Mouse (Mus musculus): Measurements from ENCODE around the gene Olfr23. TPM values are rescaled to one million over a fixed set of nuclear protein-coding genes. Genes with fewer than 3 reads are reported as not detected.
"Not testable (repeated sequence)": the region's sequence is repeated elsewhere in the genome, so short reads cannot be mapped to it uniquely, and the experiment has no call there.

Gene Olfr23
- polyA plus RNA-seq (2015; fragmentation: Nextera tagmentation; extraction: Ambion mirVana): not detected in 2 replicates

GRCm38 (mm10) chr11:73936377-73936776 is at the start of gene Olfr23:
Gene Olfr23 (plus strand): TSS chr11:73936677.
- H3K4me2 ChIP-seq (ENCODE audit: low read depth, low read length): no peak within 1 kb of the TSS
- no peak within 1 kb of the TSS for H3K27ac ChIP-seq (ENCODE audit: low read length)
- ATAC-seq (ENCODE audit: insufficient read depth, low FRiP score): no peak
- H3K4me1 ChIP-seq (ENCODE audit: control insufficient read depth, insufficient read depth, low read length): no peaks in the 10 kb centered on the region
- no peaks in the 10 kb centered on the region for H3K9me3 ChIP-seq (replicated peaks; ENCODE audit: control insufficient read depth, low read length)
- no peak within 1 kb of the TSS for H3K9ac ChIP-seq (ENCODE audit: low read length)
- H3K27me3 ChIP-seq (ENCODE audit: control insufficient read depth, insufficient read depth, low read length): no peaks in the 10 kb centered on the region
- no peak within 1 kb of the TSS for H3K4me3 ChIP-seq (replicated peaks; ENCODE audit: low read length)
- no peaks in the 10 kb centered on the region for H3K36me3 ChIP-seq (ENCODE audit: control insufficient read depth, insufficient read depth, low read length)

- no peak for ATAC-seq (ENCODE audit: insufficient read depth, low FRiP score)
- no peaks in the 10 kb centered on the region for H3K27me3 ChIP-seq (ENCODE audit: control insufficient read depth, insufficient read depth, low read length)
- no peaks in the 10 kb centered on the region for H3K4me1 ChIP-seq (ENCODE audit: control insufficient read depth, insufficient read depth, low read length)
- no peak within 1 kb of the TSS for H3K27ac ChIP-seq (ENCODE audit: low read length)
- no peak within 1 kb of the TSS for H3K4me3 ChIP-seq (replicated peaks; ENCODE audit: low read length)
- 77% methylated on average over 1 of the region's 1 CpGs for WGBS
- no peak within 1 kb of the TSS for H3K4me2 ChIP-seq (ENCODE audit: low read depth, low read length)
- H3K36me3 ChIP-seq (ENCODE audit: control insufficient read depth, insufficient read depth, low read length): no peaks in the 10 kb centered on the region
- no peak within 1 kb of the TSS for H3K9ac ChIP-seq (ENCODE audit: low read length)
- H3K9me3 ChIP-seq (replicated peaks; ENCODE audit: control insufficient read depth, low read length): no peaks in the 10 kb centered on the region
Observed at GRCm38 (mm10) chr11:73890671-73891070, 45.8 kb upstream of the Olfr23 start, which contains the start of gene Olfr394. Gene Olfr394 (minus strand): TSS chr11:73890771.

GRCm38 (mm10) chr11:73909199-73909598 is 27.3 kb upstream of the Olfr23 start, which contains the start of gene Olfr395:
Gene Olfr395 (minus strand): TSS chr11:73909299.
- H3K4me3 ChIP-seq (replicated peaks; ENCODE audit: low read length); H3K36me3 ChIP-seq (ENCODE audit: control insufficient read depth, insufficient read depth, low read length); H3K4me1 ChIP-seq (ENCODE audit: control insufficient read depth, insufficient read depth, low read length); H3K27me3 ChIP-seq (ENCODE audit: control insufficient read depth, insufficient read depth, low read length); H3K9me3 ChIP-seq (replicated peaks; ENCODE audit: control insufficient read depth, low read length); H3K27ac ChIP-seq (ENCODE audit: low read length); ATAC-seq (ENCODE audit: insufficient read depth, low FRiP score); H3K4me2 ChIP-seq (ENCODE audit: low read depth, low read length); H3K9ac ChIP-seq (ENCODE audit: low read length): not testable (repeated sequence)
- 77% methylated on average over 4 of the region's 4 CpGs for WGBS

- Histone ChIP-seq H3K9me3 (replicated peaks; ENCODE audit: control insufficient read depth, low read length) (no peaks in the 10 kb centered on the region), H3K4me1 (ENCODE audit: control insufficient read depth, insufficient read depth, low read length) (no peaks in the 10 kb centered on the region), H3K9ac (ENCODE audit: low read length) (no peak within 1 kb of the TSS), H3K27me3 (ENCODE audit: control insufficient read depth, insufficient read depth, low read length) (no peaks in the 10 kb centered on the region), H3K27ac (ENCODE audit: low read length) (no peak within 1 kb of the TSS), H3K4me2 (ENCODE audit: low read depth, low read length) (no peak within 1 kb of the TSS), H3K4me3 (replicated peaks; ENCODE audit: low read length) (no peak within 1 kb of the TSS), H3K36me3 (ENCODE audit: control insufficient read depth, insufficient read depth, low read length) (no peaks in the 10 kb centered on the region)
- no peak for ATAC-seq (ENCODE audit: insufficient read depth, low FRiP score)
- whole genome bisulfite sequencing: 55% methylated on average over 1 of the region's 1 CpGs
Observed at GRCm38 (mm10) chr11:73960517-73960916, 24.0 kb downstream of the Olfr23 start, which contains the start of gene Olfr397. Gene Olfr397 (plus strand): TSS chr11:73960817.

- Histone ChIP-seq H3K9ac (ENCODE audit: low read length) (no peak within 1 kb of the TSS), H3K27ac (ENCODE audit: low read length) (no peak within 1 kb of the TSS), H3K4me2 (ENCODE audit: low read depth, low read length) (no peak within 1 kb of the TSS), H3K4me3 (replicated peaks; ENCODE audit: low read length) (no peak within 1 kb of the TSS), H3K4me1 (ENCODE audit: control insufficient read depth, insufficient read depth, low read length) (no peaks in the 10 kb centered on the region), H3K27me3 (ENCODE audit: control insufficient read depth, insufficient read depth, low read length) (no peaks in the 10 kb centered on the region), H3K9me3 (replicated peaks; ENCODE audit: control insufficient read depth, low read length) (no peaks in the 10 kb centered on the region), H3K36me3 (ENCODE audit: control insufficient read depth, insufficient read depth, low read length) (no peaks in the 10 kb centered on the region)
- no peak for ATAC-seq (ENCODE audit: insufficient read depth, low FRiP score)
Observed at GRCm38 (mm10) chr11:73990307-73990706, 53.8 kb downstream of the Olfr23 start, which contains the start of gene Olfr398. Gene Olfr398 (minus strand): TSS chr11:73990407.

Other genes with a start within 250 kb of the Olfr23 start
- gene Zfp735, start 247.9 kb upstream of the Olfr23 start, polyA plus RNA-seq (2015; fragmentation: Nextera tagmentation; extraction: Ambion mirVana): not detected in 2 replicates
- gene Olfr389, start 156.0 kb upstream of the Olfr23 start, polyA plus RNA-seq (2015; fragmentation: Nextera tagmentation; extraction: Ambion mirVana): not detected in 2 replicates
- not detected in 2 replicates for gene Olfr390, start 153.7 kb upstream of the Olfr23 start, polyA plus RNA-seq (2015; fragmentation: Nextera tagmentation; extraction: Ambion mirVana)
- not detected in 2 replicates for gene Olfr391-ps, start 133.6 kb upstream of the Olfr23 start, polyA plus RNA-seq (2015; fragmentation: Nextera tagmentation; extraction: Ambion mirVana)
- not detected in 2 replicates for gene Olfr392, start 119.6 kb upstream of the Olfr23 start, polyA plus RNA-seq (2015; fragmentation: Nextera tagmentation; extraction: Ambion mirVana)
- gene Olfr393, start 85.2 kb upstream of the Olfr23 start, polyA plus RNA-seq (2015; fragmentation: Nextera tagmentation; extraction: Ambion mirVana): not detected in 2 replicates
- not detected in 2 replicates for gene Olfr394, start 45.9 kb upstream of the Olfr23 start, polyA plus RNA-seq (2015; fragmentation: Nextera tagmentation; extraction: Ambion mirVana)
- not detected in 2 replicates for gene Olfr395, start 27.4 kb upstream of the Olfr23 start, polyA plus RNA-seq (2015; fragmentation: Nextera tagmentation; extraction: Ambion mirVana)
- not detected in 2 replicates for gene Olfr397, start 24.1 kb downstream of the Olfr23 start, polyA plus RNA-seq (2015; fragmentation: Nextera tagmentation; extraction: Ambion mirVana)
- not detected in 2 replicates for gene Olfr398, start 53.7 kb downstream of the Olfr23 start, polyA plus RNA-seq (2015; fragmentation: Nextera tagmentation; extraction: Ambion mirVana)
- gene Olfr139, start 119.9 kb downstream of the Olfr23 start, polyA plus RNA-seq (2015; fragmentation: Nextera tagmentation; extraction: Ambion mirVana): not detected in 2 replicates
- gene Olfr399, start 119.9 kb downstream of the Olfr23 start, polyA plus RNA-seq (2015; fragmentation: Nextera tagmentation; extraction: Ambion mirVana): not detected in 2 replicates
- not detected in 2 replicates for gene Zfp616, start 133.3 kb downstream of the Olfr23 start, polyA plus RNA-seq (2015; fragmentation: Nextera tagmentation; extraction: Ambion mirVana)
- not detected in 2 replicates for gene Olfr401, start 177.0 kb downstream of the Olfr23 start, polyA plus RNA-seq (2015; fragmentation: Nextera tagmentation; extraction: Ambion mirVana)
- gene Olfr402, start 216.9 kb downstream of the Olfr23 start, polyA plus RNA-seq (2015; fragmentation: Nextera tagmentation; extraction: Ambion mirVana): not detected in 2 replicates
- not detected in 2 replicates for gene Olfr403, start 249.6 kb downstream of the Olfr23 start, polyA plus RNA-seq (2015; fragmentation: Nextera tagmentation; extraction: Ambion mirVana)